13 mouse cellular contexts compared by ENCODE assay signal in the genomic region with DNA sequence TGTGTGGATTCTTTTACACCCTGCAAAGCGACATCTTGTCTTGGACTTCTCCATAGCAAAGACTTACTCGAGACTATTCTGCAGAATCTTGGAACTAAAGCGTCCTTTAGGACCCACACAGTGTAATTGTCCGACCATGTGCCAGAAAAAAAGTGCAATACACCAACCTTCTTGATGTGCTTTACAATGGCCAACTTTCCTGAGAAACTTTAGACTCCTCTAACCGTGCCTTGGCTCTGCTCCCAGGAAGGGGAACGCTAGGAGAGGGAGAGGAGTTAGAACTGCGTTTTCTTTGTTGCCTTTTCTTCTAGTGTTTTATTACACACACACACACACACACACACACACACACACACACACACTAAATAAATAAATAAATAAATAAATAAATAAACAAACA.
DNase-seq lines count a peak whose midpoint lies in the region; ATAC-seq and TF ChIP-seq lines count a peak whose summit lies in the region.
"Had no signal": no experiment of that assay in that cellular context is flagged by ENCODE, and none has a peak within 500 bp of the region (broad histone marks: within the 10 kb centered on the region; RNA-seq: fewer than 3 reads in every experiment).

No protein-coding gene starts in this region.

- DNase-seq in gastrocnemius, postnatal 14 days, result peak; percentile 24
- no peak for DNase-seq in gastrocnemius, postnatal 36 days
- peak; percentile 16 for DNase-seq in midbrain, postnatal 0 days (ENCODE audit: low spot score)
- no peak for DNase-seq in midbrain, embryonic 10.5 days (ENCODE audit: low spot score)
- peak; percentile 38 for DNase-seq in kidney, postnatal 10 days
- no peak for DNase-seq in adrenal gland, postnatal 10 days
- DNase-seq in embryo, embryonic 11 days, result no peak
- DNase-seq: cerebellum, adult 18-20 months; lung, adult 2 months; thymus, postnatal 36 days had no signal

- H3K4me3 ChIP-seq in midbrain, postnatal 0 days (ENCODE audit: low read depth, low read length), result no peak overlapping the region
- no peak overlapping the region for H3K4me3 ChIP-seq in midbrain, embryonic 10.5 days
- H3K4me3 ChIP-seq in stomach, embryonic 16.5 days (replicated peaks; ENCODE audit: low read length), result no peak overlapping the region
- H3K4me3 ChIP-seq: forebrain, embryonic 12.5 days had no signal

- no peak overlapping the region for H3K4me2 ChIP-seq in midbrain, postnatal 0 days (ENCODE audit: low read depth, low read length, poor library complexity, severe bottlenecking)
- H3K4me2 ChIP-seq in stomach, embryonic 16.5 days (ENCODE audit: low read depth, low read length), result no peak overlapping the region
- H3K4me2 ChIP-seq: forebrain, embryonic 12.5 days had no signal

- no peaks in the 10 kb centered on the region for H3K9me3 ChIP-seq in midbrain, postnatal 0 days (ENCODE audit: low read length)
- no peaks in the 10 kb centered on the region for H3K9me3 ChIP-seq in midbrain, embryonic 10.5 days (replicated peaks)
- no peaks in the 10 kb centered on the region for H3K9me3 ChIP-seq in stomach, embryonic 16.5 days (replicated peaks; ENCODE audit: control insufficient read depth, low read length)
- H3K9me3 ChIP-seq: forebrain, embryonic 12.5 days had no signal

- no peaks in the 10 kb centered on the region for H3K4me1 ChIP-seq in midbrain, postnatal 0 days (ENCODE audit: insufficient read depth, low read length)
- 0 out of 2 replicates have a peak, but pooled peaks cover 2% of the 10 kb centered on the region for H3K4me1 ChIP-seq in midbrain, embryonic 10.5 days
- peaks cover 8% of the 10 kb centered on the region for H3K4me1 ChIP-seq in stomach, embryonic 16.5 days (ENCODE audit: control insufficient read depth, insufficient read depth, low read length)
- H3K4me1 ChIP-seq: forebrain, embryonic 12.5 days had no signal

- H3K9ac ChIP-seq in midbrain, postnatal 0 days (replicated peaks; ENCODE audit: low read length, poor library complexity, severe bottlenecking), result no peak overlapping the region
- H3K9ac ChIP-seq in stomach, embryonic 16.5 days (ENCODE audit: low read length), result no peak overlapping the region
- H3K9ac ChIP-seq: forebrain, embryonic 12.5 days had no signal

- TF ChIP-seq CTCF in midbrain, postnatal 0 days (IDR thresholded peaks at IDR 0.05), result no peak

- 71% methylated on average over 7 of the region's 7 CpGs for whole genome bisulfite sequencing in midbrain, postnatal 0 days
- WGBS in midbrain, embryonic 10.5 days, result 93% methylated on average over 7 of the region's 7 CpGs
- WGBS in stomach, embryonic 16.5 days, result 52% methylated on average over 7 of the region's 7 CpGs

- ATAC-seq in midbrain, postnatal 0 days (ENCODE audit: low FRiP score), result no peak
- no peak for ATAC-seq in stomach, embryonic 16.5 days (ENCODE audit: insufficient read depth, low FRiP score)

- intact Hi-C loops in gastrocnemius, postnatal 14 days (cut with DNase I; ENCODE audit: low total_unique reads), result no loop called here
- intact Hi-C loops in gastrocnemius, postnatal 36 days (cut with DNase I), result no loop called here

- H3K36me3 ChIP-seq in midbrain, postnatal 0 days (ENCODE audit: insufficient read depth, low read length), result no peaks in the 10 kb centered on the region
- H3K36me3 ChIP-seq in midbrain, embryonic 10.5 days, result no peaks in the 10 kb centered on the region
- H3K36me3 ChIP-seq in stomach, embryonic 16.5 days (ENCODE audit: control insufficient read depth, insufficient read depth, low read length), result no peaks in the 10 kb centered on the region
- H3K36me3 ChIP-seq: forebrain, embryonic 12.5 days; G1E had no signal

- no peaks in the 10 kb centered on the region for H3K27me3 ChIP-seq in midbrain, postnatal 0 days (ENCODE audit: insufficient read depth, low read length)
- H3K27me3 ChIP-seq in midbrain, embryonic 10.5 days (ENCODE audit: low read depth, poor library complexity, severe bottlenecking), result no peaks in the 10 kb centered on the region
- H3K27me3 ChIP-seq in stomach, embryonic 16.5 days (ENCODE audit: control insufficient read depth, insufficient read depth, low read length), result no peaks in the 10 kb centered on the region

- no peak overlapping the region for H3K27ac ChIP-seq in midbrain, postnatal 0 days (ENCODE audit: low read depth, low read length)
- H3K27ac ChIP-seq in midbrain, embryonic 10.5 days (replicated peaks), result no peak overlapping the region
- peak overlapping the region; percentile 31 for H3K27ac ChIP-seq in stomach, embryonic 16.5 days (ENCODE audit: low read length)
- H3K27ac ChIP-seq: forebrain, embryonic 12.5 days had no signal

Comparison
In these comparisons a context has a peak if more than half of its experiments do, and no peak if none do; other contexts are left out.
1. DNase-seq: peak in gastrocnemius, postnatal 14 days (single experiment), midbrain, postnatal 0 days (single experiment) and kidney, postnatal 10 days (single experiment); none in gastrocnemius, postnatal 36 days (0 of 2), midbrain, embryonic 10.5 days (single experiment), adrenal gland, postnatal 10 days (single experiment) and embryo, embryonic 11 days (single experiment).